In genomic region chr6:47649451-47649931, GRCm38 (mm10) we compare ENCODE assay signal across 9 mouse cellular contexts. TPM values are rescaled to one million over a fixed set of nuclear protein-coding genes. Genes with fewer than 3 reads are reported as not detected.
DNase-seq lines count a peak whose midpoint lies in the region; ATAC-seq and TF ChIP-seq lines count a peak whose summit lies in the region.
"Had no signal": no experiment of that assay in that cellular context is flagged by ENCODE, and none has a peak within 500 bp of the region (broad histone marks: within the 10 kb centered on the region; RNA-seq: fewer than 3 reads in every experiment).

No protein-coding gene starts in this region.

- no peak overlapping the region for H3K4me3 ChIP-seq in hindbrain, postnatal 0 days (ENCODE audit: low read length)
- H3K4me3 ChIP-seq: neural tube, embryonic 12.5 days had no signal

- H3K9ac ChIP-seq in hindbrain, postnatal 0 days (replicated peaks; ENCODE audit: low read length), result no peak overlapping the region
- H3K9ac ChIP-seq: neural tube, embryonic 12.5 days had no signal

- POLR2A ChIA-PET in Patski (lab: Charles Lee), result no interaction called here

- 82% methylated on average over 5 of the region's 5 CpGs for WGBS in hindbrain, postnatal 0 days

- no peaks in the 10 kb centered on the region for H3K4me1 ChIP-seq in hindbrain, postnatal 0 days (ENCODE audit: insufficient read depth, low read length)
- H3K4me1 ChIP-seq: neural tube, embryonic 12.5 days had no signal

- H3K27me3 ChIP-seq in Patski, result no peaks in the 10 kb centered on the region
- no peaks in the 10 kb centered on the region for H3K27me3 ChIP-seq in hindbrain, postnatal 0 days (ENCODE audit: insufficient read depth, low read length)

- in situ Hi-C loops in Patski (cut with MboI; ENCODE audit: low pct_unique_long_range_greater_than_20kb), result no loop called here

- DNase-seq in layer of hippocampus, adult 11-12 months (ENCODE audit: low spot score), result peak; percentile 24
- no peak for DNase-seq in layer of hippocampus, adult 9-10 months (ENCODE audit: low spot score)
- peak; percentile 17 for DNase-seq in Patski (ENCODE audit: low read depth, low spot score)
- peak; percentile 70 for DNase-seq in cerebellum, adult 9-11 months
- peak; percentile 17 to 22 for DNase-seq in layer of hippocampus, postnatal 14 days (ENCODE audit: low spot score in 2 of 2)
- peak; percentile 25 for DNase-seq in urinary bladder, adult 2 months (ENCODE audit: low spot score)
- DNase-seq in hindbrain, postnatal 0 days (ENCODE audit: low spot score), result no peak
- no peak for DNase-seq in embryo, embryonic 10 days (ENCODE audit: low spot score)

- no peak for TF ChIP-seq CTCF in Patski (IDR thresholded peaks at IDR 0.05)
- no peak for TF ChIP-seq CTCF in hindbrain, postnatal 0 days (IDR thresholded peaks at IDR 0.05; ENCODE audit: low read depth)

- ATAC-seq in Patski, result no peak
- ATAC-seq in hindbrain, postnatal 0 days, result no peak

- no peaks in the 10 kb centered on the region for H3K36me3 ChIP-seq in hindbrain, postnatal 0 days (ENCODE audit: insufficient read depth, low read length)
- H3K36me3 ChIP-seq: neural tube, embryonic 12.5 days had no signal

- H3K9me3 ChIP-seq in hindbrain, postnatal 0 days (ENCODE audit: low read length), result no peaks in the 10 kb centered on the region
- H3K9me3 ChIP-seq: neural tube, embryonic 12.5 days had no signal

- no peak overlapping the region for H3K4me2 ChIP-seq in hindbrain, postnatal 0 days (ENCODE audit: low read depth, low read length)

- CTCF ChIA-PET in Patski (lab: Charles Lee), result interaction anchor here (1.0 to 1.6 kb wide), 3 partner anchors 79 to 315 kb away, joined by 3 to 4 read pairs (median 3); no protein-coding TSS in a partner anchor

- H3K27ac ChIP-seq in hindbrain, postnatal 0 days, result no peak overlapping the region
- H3K27ac ChIP-seq: neural tube, embryonic 12.5 days had no signal

RNA-seq across cellular contexts. Expression of gene Ezh2, which starts 54.4 kb away (rescaled TPM):
- 125 TPM for polyA plus RNA-seq in Patski (2021)
- total RNA-seq in layer of hippocampus, postnatal 14 days (2021), result 10 to 100 TPM; 20.6 to 31.0 TPM
- 23.6 and 31.8 TPM in 2 replicates for polyA plus RNA-seq in urinary bladder, adult 2 months (2012; rRNA removed)
- 23.1 and 25.8 TPM in 2 replicates for total RNA-seq in hindbrain, postnatal 0 days (2014; rRNA removed)
- polyA plus RNA-seq in hindbrain, postnatal 0 days (2015; fragmentation: Nextera tagmentation; extraction: Ambion mirVana), result 32.0 and 37.1 TPM in 2 replicates

Comparison
In these comparisons a context has a peak if more than half of its experiments do, and no peak if none do; other contexts are left out.
1. DNase-seq: peak in layer of hippocampus, adult 11-12 months (single experiment), Patski (single experiment), cerebellum, adult 9-11 months (single experiment), layer of hippocampus, postnatal 14 days (2 of 2) and urinary bladder, adult 2 months (single experiment); none in layer of hippocampus, adult 9-10 months (single experiment), hindbrain, postnatal 0 days (single experiment) and embryo, embryonic 10 days (single experiment).